Mouse (Mus musculus): ENCODE results near the gene Cdh4.

DNA sequence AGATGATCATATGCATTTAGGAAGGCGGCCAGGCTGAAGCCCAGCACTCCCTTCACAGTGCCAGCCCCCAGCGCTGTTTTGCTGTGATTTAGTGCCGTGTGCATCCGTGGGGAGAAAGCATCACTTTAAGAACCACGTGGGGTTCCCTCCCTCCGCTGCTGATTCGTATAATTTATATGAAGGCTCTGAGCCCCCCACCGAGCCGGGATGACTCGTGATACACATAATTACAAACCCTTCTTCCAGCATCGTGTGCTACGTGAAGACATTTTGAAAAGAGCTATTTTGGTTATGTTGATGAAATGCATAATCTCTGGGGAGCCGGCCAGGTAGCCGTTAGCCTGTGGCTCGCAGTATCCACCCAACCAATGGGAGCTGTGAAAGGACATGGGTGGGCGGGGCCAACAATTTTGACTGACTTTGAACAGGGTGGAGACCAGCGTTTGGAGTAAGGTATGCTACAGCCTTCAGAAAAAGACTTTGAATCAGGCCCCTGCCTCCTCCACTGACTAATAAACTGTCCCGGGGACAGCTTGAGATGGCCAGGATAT is 382.6 kb downstream of the Cdh4 start:
- no peak for TF ChIP-seq CTCF (IDR thresholded peaks at IDR 0.05; ENCODE audit: control insufficient read depth, insufficient read depth, insufficient replicate concordance, low read depth, low read length)
- no peak for TF ChIP-seq POLR2A (IDR thresholded peaks at IDR 0.05; ENCODE audit: control insufficient read depth, low read depth, low read length)

Data from testis, adult 2 months (tissue).